Mouse (Mus musculus): ENCODE measurements around the gene Akap7. TPM values are rescaled to one million over a fixed set of nuclear protein-coding genes. Genes with fewer than 3 reads are reported as not detected.

The Akap7 gene
- total RNA-seq, 4 experiments from 2014 or later = 58.9 to 68.6 (median 63.2) TPM

DNA sequence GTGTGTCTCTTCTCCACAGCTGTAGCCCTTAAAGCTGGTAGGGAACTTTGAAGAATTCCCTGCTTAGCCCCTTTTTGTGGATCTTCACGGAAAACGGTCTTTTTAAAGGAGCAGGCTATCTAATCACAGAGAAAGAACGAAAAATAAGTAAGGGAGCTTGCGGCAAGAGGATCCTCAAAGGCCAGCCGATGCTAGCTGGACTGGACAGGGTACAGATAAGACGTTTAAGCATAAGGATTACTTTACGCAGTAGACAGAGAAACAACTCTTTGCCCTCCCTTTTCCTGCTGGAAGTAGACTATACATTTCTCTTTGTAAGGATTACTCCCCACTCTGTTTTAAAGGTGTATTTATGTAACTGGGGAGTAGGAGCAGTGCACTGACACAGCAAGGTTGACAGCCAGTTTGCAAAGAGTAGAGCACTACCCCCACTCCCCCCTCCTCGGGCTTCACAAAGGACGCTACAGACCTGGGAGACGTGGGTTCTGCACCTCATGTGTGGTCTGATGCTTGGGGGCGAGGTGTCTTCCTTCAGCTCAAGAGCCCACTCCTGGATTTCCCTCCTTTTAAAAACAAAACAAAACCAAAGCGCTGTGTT, 9.9 kb downstream of the Akap7 start:
- no peak for DNase-seq (ENCODE audit: low spot score)

DNA sequence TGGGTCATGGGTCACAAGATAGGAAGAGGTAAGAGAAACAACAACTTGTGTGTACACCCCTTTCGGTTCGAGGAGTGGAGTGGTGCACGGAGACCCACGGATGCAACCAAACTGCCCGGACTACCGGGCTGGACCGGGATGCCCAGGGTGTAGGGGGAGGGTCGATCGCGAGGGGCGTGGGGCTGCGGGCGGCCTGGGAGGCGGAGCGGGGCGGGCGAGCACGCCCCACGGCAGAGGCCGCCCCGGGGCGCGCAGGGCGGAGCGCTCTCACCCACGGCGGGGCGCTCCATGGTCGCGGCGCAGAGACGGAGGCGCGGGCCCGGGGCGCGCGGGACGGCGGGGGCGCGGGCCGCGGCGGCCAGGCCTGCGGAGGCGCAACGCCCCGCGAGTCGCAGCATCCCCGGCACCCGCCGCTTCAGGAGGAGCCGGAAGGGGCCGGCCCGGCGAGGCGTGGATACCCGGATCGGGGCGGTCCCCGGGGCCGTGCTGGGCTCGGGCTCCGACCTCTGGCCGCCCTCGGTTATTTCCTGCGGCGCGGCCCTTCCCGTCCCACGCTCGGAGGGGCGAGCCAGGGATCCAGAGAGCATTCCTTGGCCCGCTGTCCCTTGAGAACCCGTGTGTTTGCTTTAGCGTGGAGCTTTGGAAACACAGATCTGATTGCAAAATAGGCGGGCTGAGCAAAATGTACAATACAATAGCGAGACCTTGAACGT, 10.9 kb downstream of the Akap7 start:
- DNase-seq (ENCODE audit: low spot score) = peak; percentile 92

DNA sequence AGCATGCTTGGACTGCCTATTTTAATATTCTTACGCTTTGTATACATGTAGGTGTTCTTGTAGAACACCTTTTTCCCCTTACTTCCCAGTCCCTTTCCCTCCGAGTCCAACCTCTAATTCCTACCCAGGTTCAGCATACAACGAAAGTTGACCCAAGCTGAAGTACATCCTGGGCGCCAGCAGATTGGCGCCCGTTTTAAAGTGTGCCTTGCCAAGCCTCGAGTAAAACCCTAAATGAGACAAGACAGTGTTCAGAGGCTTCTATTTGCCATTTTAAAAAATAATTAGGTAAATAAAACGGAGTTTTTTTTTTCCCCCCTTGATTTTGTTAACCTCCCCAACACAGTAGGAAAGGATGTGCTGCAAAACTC, 11.4 kb downstream of the Akap7 start:
- no peak for DNase-seq (ENCODE audit: low spot score)

DNA sequence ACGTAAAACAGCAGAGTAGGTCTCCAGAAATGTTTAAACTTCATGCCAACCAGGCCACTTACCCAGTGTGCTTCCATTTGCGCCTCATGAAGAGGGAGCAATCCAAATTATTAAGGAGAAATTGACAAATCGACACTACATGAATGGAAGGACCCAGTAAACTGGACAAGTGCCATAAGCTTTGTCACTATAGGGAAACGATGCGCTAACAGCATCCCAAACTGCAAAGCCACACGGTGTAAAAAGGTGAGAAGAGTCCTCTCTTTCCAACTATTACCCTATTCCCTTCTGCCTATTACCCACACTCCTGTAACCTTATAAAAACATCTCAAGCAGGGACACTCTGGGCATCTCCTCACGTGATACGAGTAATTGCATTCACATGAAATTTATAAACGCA, 11.8 kb downstream of the Akap7 start:
- no peak for DNase-seq (ENCODE audit: low spot score)

DNA sequence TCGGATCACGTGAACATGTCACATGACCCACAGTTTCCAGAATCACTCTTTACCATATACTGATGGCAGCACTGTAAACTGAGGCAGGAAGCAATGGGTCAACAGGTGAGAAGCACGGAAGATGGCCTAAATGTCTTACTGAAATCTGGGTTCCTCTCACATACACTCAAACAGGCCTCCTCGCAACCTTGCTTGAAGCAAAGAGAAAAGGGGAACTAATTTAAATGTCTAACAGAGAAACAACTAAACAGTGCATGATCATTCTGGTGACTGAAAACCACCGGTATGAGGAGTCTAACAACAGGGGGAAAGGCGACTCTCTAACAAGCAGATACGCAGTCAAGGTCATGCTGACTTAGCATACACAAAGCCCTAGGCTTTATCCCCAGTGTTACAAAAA, 12.7 kb downstream of the Akap7 start:
- DNase-seq (ENCODE audit: low spot score) = no peak

DNA sequence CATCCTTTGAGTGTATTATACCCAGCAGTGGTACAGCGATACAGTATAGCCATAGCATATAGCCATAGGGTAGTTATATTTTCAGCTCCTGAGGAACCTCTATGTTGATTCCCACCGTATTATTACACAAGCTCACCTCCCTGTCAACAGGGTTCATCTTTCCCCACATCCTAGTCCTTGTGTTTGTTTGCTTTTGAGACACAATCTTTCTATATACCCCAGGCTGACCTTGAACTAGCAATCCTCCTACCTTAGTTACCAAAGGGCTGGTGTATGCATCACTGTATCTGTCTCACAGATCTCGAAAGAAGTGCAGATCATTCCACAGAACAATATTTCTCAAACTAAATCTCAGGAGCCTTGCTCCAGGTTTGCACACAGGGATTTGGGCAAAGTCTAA, 13.9 kb downstream of the Akap7 start:
- no peak for DNase-seq (ENCODE audit: low spot score)

DNA sequence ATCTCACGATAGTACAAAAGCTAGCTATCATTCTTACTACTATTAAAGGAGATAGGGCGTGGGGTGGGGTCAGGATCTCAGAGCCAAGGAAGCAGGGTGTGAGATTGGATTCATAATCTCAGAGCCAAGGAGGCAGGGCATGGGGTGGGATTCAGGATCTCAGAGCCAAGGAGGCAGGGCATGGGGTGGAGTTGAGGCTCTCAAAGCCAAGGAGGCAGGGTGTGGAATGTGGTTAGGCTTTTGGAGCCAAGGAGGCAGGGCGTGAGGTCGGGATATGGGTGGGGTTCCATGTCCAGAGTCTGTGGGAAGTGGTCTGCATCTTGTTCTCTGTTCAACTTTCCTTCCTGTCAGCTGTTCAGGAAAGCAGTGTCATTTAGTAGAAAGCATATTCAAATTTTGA, 16.6 kb downstream of the Akap7 start:
- peak; percentile 77 for DNase-seq (ENCODE audit: low spot score)

DNA sequence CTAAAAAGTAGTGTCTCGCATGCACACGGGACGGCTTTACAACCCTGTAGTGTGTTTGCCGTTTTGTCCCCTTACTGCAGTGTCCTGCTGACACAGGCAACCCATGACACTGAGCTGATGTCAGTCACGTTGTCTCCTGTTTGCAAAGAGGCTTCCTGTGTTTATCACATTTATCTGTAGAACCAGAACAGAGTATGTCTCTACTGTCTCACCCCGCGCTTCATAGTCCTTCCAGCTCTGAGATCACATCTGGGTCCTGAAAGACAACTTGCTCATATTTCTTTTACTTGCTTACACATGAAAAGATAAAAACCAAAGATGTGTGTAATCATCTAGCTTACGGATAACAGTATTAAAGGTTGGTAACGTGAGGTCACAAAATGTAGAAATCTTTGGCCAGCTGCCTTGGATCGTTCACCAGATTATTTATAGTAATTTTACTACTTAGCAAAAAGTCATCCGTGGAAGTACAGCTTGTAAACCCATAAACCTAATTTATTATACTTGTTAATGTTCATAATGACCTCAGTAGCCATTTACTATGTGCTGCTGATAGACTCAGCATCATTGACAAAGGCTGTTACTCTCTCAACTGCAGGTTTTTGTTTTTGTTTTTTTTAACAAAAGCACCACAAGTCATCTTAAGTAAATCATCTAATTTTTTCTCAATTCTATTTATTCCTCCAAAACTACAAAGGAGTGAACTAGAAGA, 22.4 kb downstream of the Akap7 start:
- DNase-seq (ENCODE audit: low spot score) = no peak

DNA sequence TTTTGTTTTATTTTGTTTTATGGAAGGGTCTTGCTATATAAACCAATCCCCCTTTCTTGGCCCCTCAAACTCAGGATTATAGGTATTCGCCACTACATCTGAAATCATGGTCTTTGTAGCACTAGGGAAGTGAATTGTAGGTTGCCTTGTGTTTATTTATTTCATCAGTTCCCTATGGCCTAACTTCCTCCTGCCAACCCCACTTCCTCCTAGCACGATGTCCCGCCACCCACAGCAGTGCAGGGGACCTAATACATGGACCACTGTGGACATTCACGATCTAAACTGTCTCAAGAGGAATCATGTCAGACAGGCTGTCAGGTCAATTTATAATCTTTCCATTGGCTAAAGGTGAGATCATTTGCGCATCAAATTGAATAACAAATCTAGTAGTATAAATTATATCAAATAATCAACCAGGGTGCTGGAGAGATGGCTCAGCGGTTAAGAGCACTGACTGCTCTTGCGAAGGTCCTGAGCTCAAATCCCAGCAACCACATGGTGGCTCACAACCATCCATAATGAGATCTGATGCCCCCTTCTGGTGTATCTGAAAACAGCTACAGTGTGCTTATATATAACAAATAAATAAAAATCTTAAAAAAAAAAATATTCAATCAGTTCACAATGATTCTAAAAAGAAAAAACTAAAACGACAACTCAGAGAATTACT, 23.1 kb downstream of the Akap7 start:
- DNase-seq (ENCODE audit: low spot score) = no peak

DNA sequence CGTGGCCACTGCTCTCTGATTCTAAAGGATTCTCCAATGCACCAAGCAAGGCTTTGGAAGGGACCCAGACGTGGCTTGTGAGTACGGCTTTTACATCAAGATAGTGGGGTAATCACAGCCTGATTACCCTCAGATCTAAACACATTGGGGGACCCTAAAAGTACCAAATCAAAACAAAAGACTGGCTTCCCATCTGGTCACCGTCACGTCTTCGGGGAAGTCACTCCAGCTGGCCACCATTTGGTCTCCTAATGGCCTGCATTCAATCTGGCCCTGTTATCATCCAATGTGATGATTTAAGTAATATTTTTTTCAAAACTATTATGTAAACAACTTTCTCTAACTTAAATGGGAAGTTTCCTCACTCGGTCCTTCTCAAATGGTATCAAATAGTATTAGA, 24.3 kb downstream of the Akap7 start:
- DNase-seq (ENCODE audit: low spot score) = peak; percentile 45

DNA sequence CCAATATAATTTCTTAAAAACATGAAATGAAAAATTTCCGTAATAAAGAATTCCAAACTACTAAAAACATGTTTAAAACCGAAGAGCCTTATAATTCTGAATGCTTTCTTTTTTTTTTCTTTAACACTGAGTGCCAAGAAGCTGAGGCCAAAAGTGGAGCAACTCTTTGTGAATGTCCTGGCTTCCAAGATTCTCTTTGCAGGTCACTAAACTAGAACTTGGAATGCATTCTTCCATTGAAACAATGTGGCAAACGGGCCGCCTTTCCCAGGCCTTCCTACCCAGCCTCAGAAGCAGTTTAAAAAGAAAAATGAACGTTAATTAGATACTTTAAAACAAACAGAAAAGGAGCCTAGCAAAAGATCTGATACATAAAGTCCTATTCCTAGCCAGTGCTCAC, 27.5 kb downstream of the Akap7 start:
- no peak for DNase-seq (ENCODE audit: low spot score)

DNA sequence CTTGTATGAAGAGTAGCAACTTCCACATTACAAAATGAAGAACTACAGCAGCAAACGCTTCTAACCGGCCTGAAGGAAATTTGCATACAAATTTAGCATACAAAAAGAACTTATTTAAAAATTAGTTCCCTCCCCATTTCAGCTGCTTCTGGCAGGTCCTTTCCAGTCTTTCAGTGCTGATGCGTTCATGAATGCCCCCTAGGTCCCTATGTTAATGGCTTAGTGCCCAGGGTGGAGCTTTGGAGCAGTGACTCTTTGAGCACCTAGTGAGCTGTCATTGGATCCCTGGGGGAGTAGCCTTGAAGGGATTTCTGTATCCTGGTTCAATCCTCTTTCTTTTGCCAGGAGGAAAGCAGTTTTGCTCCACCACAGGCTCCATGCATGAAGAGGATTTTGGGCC, 28.3 kb downstream of the Akap7 start:
- DNase-seq (ENCODE audit: low spot score) = no peak

DNA sequence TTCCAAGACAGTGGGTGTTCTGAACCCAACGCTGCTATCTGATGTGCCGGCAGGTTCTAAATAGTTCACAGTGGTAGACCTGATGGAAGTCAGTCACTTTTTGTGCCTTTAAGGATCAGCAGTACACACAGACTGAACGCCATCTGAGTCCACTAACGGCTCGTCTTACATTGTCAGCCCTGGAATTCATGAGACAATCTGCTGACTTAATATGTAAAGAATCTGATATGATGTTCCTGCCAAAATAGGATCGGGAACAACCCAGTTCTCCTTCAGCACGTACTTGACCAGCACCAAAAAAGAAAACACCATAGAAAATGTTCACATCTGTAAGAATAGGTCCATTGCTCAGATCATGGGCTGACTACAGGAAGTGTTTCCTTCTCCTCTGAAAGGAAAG, 32.2 kb downstream of the Akap7 start:
- no peak for DNase-seq (ENCODE audit: low spot score)

DNA sequence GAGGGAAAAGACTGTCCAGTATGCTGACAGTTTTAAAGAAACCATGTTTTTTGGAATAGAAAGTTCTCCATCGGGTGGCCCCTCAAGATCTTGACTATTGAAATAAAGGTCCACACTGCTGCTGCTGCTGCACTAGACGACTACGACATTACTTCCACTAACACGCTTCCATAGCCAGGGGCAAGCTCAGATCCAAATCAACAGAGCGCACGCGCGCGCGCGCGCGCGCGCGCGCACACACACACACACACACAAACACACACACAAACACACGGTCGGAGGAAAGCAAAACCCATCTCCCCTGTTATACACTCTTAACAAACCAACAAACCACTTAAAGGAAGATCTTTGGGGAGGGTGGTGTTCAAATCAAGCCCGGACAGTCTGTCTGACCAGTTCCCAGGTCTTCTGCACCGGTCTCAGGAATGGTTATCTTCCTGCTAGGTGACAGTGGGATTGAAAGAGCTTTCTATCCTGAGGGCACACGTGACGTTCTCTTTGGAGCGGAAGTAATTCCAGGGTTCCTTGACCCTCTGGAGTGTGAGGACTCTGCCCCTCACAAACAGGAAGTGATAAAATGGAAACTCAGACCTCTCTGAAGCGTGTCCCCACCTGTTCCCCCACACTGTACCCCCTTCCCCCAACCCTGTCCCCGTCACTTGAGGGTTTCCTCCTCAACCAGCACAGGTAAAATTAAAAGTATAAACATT, 32.9 kb downstream of the Akap7 start:
- no peak for DNase-seq (ENCODE audit: low spot score)

DNA sequence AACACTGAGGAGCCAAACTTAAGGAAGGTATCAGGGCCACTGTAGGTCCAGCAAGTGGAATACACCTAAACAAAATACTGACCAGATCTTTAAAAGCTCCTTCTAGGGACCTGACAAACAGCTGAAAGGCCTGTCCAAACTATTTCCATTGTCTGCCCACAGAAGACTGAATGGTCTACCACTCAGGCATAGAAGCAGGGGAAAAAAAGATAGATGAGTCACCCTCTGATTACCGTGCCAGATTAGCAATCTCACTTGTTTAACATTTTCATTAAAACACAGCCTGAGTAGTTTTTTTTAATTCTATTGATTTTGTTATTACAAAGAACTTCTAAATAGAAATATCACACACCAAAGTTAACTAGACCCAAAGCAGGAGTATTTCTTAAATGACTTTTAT, 33.9 kb downstream of the Akap7 start:
- DNase-seq (ENCODE audit: low spot score) = no peak

DNA sequence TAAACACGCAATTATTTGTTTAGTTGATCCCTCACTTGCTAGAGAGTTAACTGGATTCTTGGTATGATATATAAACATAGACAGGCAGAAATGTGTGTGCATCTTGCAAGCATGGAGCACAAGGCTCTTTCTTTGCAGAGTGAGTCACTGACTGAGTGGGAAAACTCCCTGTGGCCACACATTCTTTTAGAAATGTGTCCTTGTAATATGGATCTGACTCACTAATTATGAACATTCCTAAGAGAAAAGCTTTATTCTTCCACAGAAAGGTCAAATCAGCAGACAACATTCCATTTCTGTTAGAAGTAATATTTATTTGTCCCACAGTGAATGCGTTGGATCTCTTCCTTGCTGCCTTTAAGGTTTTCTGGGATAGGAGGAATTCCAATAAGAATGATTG, 35.9 kb downstream of the Akap7 start:
- no peak for DNase-seq (ENCODE audit: low spot score)

DNA sequence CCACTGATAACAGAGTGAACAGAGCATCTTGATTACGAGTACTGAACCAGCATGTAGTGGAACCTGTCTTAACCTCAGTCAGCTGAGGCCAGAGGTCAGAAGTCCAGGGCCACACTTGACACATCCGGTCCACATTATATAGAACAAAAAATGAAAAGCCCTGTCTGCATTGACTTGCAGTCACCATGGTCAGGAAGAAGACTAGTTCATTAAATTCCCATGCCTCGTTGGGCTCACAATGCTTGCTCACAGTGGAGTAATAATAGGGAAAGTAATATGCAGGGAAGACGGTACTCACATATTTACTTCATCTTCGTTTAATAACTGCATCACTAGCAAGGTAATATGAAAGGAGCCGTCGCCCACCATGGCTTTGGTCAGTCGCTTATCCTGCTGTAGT, 36.5 kb downstream of the Akap7 start:
- DNase-seq (ENCODE audit: low spot score) = no peak

DNA sequence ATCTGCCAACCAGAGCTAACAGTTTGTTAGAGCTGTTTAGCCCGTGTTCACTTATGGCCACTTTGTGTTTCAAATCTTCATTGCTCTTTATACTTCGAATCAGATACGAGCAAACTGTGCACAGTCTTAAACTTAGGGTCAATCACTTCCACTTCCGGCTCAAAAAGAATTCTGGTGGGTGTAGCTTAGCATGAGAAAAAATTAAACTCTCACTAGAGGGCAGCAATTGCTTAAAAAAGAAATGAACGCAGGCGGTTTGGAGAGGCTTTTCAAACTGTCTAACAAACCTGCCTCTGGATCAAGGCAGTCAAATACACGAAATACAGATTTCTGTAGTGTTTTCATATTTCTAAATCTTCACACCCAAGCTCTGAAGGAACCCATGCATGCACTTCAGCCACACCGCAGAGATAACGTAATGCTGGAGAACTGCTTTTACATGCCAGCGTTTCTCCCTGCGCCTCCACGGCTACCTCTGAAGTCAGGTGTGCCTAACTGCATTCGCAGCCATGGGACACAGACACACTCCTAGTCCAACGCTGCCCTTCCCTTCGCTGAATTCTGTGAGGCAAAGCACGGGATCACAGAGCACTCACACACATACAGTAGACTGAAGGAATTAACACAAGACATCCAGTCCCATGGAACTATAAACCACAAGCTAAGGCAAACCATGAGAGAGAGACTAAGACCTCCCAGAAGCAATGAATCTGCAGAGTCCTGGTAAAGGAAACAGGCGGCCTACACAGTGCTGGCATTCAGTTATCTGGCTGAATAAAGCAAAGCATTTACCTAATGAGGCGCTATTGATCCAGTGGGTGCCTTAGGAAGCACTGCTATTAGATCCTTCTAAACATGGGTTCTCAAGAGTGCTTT, 39.0 kb downstream of the Akap7 start:
- peak; percentile 84 for DNase-seq (ENCODE audit: low spot score)

DNA sequence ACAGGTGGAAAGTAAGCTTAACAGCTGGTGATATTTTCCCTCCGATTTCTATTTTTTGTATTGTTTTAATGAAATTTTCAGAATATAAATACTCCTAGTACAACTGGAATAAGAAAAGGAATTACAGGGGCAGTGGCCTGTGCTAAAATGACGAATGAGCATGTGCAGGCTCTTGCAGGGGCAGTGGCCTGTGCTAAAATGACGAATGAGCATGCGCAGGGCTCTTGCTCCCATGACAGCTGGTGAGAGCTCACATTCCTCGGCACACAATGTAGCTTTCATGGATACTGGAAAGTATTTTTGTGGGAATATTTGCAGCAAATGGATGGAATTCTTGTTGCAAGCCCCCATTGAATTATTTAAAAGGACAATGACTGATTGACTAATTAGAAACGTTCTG, 46.5 kb downstream of the Akap7 start:
- DNase-seq (ENCODE audit: low spot score) = no peak

DNA sequence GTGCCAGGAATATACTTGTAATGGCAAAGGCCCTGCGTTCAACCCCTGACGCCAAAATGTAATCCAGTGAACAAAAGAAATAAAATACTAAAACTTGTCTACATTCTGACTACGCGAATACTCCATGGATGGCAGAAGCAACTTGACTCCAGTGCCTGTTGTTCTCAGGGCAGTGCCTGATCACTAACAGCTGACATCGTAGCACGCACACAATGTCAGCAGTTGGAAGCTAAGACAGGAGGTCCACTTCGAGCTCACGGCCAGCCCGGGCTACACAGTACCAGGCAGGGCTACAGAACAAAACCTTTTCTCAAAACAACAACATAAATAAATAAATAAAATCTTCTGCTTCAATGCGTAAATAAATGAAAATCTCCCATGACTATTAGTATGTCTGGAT, 46.9 kb downstream of the Akap7 start:
- DNase-seq (ENCODE audit: low spot score) = no peak

DNA sequence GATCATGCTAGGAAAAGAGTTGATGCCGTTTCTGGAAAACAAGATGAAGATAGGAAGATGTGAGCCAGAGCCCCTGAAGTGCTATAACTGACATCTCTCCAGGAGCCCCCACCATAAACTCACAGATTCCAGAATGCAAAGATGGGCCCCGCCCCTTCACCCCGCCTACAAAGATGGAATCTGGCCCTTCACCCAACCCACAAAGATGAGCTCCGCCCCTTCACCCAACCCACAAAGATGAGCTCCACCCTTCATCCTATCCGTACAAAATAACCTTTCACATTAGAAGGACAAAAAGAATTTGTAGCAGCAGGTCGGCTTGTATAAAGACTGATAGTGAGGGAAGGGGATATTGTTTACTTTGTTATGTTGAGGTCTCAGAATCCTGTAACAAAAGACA, 49.5 kb downstream of the Akap7 start:
- no peak for DNase-seq (ENCODE audit: low spot score)
